Mouse (Mus musculus) T-helper 1 cell (primary cell): ENCODE measurements around the gene Dst.

ENCODE experiments used
- in situ Hi-C: fragments of 300-600 bp; cut with MboI, MseI; formaldehyde crosslinking; loops from one replicate; pipeline ENCODE4 v1.15.1; 2025; ENCODE audit warnings: high pct_unique_total_duplicates

Gene Dst

DNA sequence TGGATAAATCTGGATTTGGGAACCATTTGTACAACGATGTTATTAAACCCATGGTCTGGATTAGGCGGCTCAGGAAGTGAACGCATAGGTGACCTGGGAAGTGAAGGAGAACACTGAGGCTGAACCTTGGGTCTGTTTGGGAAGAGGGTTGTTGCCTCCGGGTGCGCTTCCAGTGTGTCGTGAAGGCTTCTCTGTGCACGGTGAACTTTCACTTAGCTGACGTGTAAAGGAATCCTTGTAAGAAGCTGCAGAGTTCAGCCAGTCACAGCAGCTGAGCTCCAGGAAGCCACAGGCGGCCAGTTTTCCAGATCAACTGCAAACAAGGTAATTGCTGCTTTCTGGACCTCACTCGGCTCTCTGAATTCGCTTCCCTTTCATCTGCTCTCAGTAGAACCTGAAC is 66.4 kb downstream of the Dst start:
- in situ Hi-C loops = no loop called here

DNA sequence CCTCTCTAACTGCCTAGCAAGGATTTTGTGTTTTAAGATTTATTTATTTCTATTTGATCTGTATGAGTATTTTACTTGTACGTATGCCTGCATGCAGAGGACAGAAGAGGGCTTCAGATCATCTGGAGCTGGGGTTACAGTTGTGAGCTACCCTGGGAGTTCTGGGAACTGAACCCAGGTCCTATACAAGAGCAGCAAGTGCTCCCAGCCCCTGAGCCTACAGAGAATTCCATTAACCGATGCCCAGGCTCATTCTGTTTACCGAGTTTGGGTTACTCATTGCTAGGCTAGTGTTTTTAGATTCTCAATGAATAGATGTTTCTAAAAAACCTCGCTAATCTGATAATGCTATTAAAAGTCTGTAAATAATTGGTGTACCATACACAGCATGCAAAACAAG is 67.3 kb downstream of the Dst start:
- in situ Hi-C loops = no loop called here

DNA sequence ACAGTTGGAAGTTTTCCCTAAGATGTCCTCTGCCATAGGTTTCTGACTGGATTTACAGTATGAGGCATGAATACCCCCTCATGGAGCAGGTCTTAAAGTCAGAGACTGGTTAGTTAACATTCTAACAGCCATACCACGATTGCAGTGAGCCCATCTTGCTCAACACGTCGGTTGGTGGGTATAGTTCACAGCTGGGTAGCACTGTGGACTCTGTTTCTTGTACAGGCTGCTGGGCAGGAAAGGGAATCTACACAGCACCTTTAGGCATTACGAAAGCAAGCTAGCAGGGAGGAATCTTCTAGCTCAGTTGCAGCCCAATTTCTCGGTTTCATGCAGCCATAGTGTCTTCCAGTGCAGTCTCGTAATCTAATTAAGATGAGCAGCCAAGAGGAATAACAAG is 69.8 kb downstream of the Dst start:
- in situ Hi-C loops = no loop called here

DNA sequence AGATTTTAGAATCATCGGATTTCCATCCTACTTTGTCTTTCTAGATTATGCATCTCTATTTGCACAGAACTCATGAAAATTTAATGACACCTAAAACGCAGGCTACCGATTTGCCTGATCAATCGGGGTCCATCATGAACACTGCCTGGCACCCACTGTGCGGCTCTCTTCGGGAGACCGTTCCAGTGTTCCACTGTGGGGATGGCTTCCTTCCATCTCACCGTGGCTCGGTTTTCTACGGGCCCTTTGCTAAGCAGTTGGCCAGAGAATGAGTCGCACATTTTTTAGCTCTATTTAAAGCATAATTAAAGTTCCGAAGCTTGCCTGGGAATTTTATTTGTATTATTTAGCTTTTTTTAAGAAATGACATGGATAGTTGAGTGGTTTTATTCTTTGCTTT is 72.4 kb downstream of the Dst start:
- in situ Hi-C loops = no loop called here

DNA sequence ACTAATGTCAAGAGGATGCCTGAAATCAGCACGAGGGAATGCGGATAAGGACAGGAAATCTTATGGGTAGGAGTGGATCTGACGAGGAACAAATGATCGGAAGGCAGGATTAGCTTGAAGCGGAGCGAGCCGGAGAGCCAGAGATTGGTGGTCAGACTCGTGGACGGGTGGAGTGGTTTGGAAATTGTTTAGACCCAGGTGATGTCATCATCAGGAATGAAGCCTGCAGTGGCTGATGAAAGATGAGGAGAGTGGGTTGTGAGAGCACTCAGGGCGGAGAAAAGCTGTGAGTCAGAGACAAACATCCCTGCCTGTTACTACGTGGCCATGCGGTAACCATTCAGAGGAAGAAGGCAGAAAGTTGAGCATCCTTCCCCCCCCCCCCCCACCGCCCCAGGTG is 81.6 kb downstream of the Dst start:
- in situ Hi-C loops = no loop called here

DNA sequence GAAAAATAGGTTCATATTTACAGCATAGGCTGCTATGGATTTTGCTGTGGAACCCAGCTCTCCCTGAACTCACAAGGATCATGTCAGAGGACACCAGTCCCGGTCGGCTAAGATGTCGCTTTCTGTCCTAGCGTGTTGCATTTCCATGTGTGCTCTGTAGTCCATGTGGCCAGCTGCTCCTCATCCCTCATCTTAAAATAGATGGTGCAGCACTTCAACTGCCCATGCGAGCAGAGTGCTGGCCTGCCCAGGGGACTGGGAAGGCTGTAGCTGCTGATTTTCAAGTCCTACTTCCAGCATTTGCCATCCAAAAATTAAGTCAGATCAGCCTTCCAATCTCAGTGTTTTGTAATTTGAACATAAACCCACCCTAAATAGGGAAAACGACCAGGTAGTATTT is 83.0 kb downstream of the Dst start:
- in situ Hi-C loops = no loop called here

DNA sequence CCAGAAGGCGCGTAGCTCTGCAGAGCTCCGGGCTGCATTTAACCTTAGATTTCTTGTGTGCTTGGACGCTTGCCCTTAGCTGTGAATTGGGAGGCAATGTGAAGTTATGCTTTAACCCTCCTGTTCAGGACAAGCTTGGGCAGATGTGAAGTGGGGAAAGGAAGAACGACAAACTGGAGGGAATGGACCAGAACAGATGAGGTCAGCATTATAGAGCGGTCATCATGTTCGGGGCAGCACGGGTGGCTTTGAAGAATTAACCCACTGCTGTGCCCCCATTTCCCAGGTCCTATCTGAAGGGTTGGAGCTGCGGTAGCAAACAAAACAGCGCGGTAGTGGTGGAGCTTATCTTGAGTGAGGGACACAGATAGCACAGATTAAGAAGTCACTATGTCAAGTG is 84.8 kb downstream of the Dst start:
- in situ Hi-C loops = no loop called here

DNA sequence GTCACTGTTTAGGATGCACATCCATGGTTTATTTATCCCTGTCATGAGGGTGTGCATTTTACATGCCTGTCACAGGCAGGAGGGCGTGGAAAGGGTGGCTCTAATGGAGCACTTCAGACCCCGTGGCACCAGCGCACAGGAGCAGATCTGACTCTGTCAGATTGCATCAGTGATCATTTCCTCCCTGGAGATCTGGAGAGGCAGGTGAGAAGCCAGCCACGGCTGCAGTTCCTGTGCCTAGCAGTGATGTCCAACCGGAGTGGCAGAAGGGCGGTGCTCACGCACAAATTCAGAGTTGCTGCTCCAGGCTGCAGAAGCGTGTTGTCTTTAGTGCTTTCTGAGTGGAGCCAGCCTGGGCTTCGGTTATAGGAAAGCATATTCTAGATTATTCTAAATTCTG is 86.2 kb downstream of the Dst start:
- in situ Hi-C loops = no loop called here

DNA sequence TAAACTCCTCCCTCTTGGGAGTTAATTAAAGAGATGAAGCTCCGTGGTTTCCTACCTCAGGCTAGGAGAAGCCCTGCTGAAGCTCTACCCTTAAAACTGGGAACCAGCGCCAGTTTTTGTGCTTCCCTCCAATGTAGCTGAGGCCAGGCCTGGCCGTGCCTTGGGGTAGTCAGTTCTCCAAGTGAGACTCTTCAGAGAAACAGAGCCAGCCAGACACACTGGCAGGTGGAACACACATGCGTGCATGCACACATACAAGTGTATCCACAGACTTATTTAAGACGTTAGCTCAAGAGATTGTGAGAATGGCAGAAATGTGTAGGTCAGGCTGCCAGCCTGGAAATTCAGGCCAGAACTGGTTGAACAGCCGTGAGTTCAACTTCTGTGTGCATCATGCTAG is 87.4 kb downstream of the Dst start:
- in situ Hi-C loops = no loop called here

DNA sequence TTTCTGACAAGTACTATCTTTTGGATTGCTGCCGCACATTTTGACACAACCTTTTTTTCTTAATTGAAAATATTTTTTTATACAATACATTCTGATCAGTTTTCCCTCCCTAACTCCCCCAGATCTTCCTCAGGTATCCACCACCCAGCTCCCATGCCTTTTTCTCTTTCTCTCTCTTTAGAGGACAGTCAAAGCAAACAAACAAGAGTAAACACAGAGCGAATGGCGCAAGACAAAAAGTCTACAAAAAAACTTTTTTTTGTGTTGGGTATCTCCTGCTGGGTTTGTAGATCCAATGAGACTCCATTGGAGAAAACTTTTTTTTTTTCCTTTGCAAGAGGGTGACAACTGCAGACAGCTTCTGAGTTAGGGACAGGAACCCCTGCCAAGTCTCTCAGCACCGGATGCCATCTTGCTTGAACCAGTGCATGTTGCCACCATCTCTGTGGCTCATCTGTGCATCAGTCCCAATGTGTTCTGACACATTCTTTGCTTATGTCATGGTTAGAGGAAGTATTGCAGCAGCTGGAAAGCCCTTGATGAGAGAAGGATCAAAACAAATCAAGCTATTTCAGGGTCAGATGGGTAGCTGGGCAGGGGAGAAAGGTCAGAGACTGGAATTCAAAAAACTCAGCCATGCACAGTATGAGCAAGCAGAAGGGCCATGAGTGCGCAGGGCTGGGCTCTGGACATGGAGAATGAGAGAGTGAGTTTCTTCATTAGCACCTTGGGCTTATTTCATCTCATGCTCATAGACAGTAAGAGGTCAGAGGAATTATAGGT is 88.3 kb downstream of the Dst start:
- in situ Hi-C loops = no loop called here

DNA sequence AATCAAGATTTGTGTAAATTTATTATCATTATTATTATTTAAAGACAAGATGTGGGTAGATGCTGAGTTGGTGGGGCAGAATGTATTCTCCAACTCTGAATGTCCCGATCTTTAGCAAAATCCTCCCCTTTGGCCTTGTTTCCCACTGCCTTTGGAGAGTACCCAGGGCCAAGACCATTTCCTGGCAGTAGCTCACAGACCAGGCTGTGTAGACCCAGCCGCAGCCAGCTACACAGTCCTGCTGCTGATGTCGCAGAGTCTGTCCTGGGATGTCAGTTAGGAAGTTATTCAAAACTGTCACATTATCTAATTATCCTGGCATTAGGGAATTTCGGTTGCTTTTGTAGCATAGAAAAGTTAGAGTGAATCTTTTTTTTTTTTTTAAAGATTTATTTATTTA is 94.3 kb downstream of the Dst start:
- in situ Hi-C loops = no loop called here

DNA sequence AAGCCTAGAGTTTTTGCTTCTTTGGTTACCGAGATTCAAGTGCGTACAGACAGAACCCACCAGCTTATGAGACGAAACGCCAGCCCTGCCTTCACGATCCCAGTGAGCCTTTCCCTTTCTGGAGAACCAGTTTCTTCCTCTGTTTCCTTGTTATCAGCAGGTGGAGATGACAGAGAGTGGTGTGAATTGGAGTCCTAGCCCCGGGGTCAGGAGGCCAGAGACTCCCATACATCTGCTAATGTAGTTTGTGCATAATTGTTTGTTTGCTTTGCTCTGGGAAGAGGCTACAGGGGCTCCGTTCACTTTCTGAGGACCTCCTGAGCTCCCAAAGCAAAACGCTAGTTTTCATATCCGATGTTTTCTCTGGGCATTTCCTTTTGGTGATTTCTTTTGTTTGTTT is 94.9 kb downstream of the Dst start:
- in situ Hi-C loops = no loop called here

DNA sequence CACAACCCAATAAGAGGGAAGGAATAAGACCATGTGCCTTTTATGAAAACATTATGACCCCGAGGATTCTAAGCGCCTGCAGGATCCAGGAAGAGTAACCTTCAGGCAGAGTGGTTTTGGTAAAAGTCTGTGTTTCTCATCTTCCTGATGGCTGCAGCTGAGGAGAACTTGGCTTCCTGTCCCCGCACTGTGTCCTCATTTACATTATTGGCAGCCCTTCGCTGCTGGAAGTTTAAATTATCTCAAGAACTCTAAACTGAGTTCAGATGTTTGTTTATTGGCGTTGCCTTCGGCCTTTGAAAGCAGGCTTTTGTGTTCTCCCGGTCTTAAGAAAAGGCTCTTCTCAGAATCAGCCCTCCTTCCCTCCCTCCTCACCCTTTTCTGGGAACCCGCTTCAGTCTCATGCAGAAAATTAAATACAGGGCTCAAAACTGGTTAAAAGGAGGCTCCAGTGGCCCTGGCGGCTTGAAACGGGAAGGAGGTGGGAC is 97.3 kb downstream of the Dst start:
- in situ Hi-C loops = no loop called here

DNA sequence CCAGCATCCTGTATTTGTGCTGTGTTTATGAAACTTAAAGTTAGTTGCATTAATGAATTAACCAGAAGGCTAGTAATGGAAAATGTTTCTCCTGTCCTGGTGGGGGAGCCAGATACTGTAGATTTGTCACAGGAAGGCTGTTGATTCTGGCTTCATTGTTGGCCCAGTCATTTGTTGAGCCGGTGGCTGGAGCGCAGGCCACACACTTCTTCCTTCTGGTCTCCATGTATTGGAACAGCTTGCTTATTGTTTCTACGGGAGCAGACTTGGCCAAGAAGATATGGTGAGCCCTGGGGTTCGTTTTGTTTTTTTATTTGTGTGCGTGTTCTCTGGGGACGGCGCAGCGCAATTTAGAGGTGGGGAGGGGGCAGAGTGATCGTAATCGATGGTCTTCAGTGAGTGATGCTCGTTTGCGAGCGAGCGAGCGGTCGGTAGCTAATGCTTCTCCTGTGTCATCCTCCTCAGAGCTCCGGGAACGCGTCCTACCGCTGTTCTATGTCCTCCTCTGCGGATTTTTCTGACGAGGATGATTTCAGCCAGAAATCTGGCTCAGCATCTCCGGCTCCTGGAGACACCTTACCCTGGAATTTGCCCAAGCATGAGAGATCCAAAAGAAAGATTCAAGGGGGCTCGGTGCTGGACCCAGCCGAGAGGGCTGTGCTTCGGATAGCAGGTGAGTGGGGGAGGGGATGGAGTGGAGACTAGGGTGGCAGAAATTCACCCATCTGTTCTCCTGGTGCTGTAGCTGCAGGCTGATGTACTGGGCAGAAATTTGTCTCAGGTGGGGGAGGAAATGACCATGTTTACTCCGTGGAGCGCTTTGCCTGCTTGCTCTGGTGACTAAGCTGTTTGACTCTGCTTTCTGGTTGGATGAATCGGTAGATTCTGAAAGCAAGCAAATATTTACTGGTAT is 98.0 kb downstream of the Dst start:
- in situ Hi-C loops = no loop called here

DNA sequence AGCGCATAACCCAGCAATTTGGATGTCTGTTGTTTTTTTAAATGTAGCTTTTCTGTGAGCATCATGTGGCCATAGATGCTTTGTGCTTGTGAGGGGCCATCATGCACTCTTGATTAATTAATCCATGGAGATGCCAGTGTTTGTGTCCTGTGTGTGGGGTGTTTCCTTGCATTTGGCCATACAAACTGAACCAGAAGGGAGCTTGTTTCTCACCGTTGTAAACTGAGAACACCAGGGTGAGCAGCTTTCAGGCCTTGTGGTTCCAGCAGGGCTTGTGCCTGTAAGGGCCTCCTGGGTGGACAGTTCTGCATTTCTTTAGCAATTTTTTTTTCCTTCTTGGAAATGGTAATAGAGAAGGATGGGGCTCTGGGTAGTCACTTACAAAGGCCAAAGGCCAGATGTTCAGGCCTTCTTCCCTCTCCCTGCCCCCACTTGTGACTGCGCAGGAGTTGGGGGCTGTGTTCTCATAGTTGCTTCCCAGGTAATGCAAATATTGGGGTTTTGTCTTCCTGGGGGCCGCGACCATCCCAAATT is 98.9 kb downstream of the Dst start:
- in situ Hi-C loops = no loop called here

DNA sequence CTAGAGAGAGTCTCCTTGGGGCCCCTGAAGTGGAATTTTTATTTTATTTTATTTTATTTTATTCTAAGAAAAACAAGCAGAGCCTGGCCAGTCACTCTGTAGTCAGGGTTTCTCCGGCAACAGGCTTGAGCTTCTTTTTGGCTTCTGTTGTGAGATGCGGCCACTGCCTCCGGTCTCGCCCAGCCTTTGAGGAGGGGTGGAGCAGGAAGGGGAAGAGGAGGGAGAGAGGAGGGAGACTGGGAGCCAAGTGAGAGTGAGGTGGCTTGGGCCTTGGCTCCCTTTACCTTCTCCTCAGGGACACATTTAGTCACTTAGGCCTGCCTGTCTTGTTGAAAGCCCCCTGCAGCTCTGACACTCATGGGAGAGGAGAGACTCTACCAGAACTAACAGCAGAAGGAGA is 99.4 kb downstream of the Dst start:
- in situ Hi-C loops = no loop called here

DNA sequence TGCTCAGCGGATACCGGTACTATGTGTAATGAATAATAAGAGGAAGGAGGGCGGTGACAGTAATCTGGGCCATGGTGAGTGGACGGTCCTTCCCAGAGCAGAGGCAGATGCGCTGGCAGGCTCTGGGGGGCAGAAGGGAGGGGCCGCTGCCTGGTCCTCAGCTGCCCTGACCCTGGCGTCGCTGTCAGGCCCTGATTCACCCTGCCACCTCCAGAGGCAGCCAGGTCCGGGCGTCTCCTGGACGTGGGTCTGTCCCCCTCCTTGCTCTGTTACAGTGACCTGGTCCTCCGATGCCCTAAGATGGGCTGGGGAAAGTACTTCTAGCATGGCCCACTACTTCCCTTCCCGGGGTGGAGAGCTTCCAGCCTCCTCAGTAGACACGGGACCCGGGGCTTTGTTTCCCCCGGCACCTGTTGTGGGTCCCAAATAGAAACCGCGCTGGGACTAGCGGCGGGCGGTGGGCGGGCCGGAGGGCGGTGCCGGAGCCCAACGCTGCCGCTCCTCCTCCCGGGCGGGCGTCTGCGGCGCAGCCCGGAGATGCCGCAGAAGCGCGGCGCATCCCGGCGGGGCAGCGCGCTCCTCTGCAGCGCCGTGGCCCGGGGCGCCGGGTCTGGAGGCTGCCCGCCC is 103.1 kb downstream of the Dst start:
- in situ Hi-C loops = no loop called here

DNA sequence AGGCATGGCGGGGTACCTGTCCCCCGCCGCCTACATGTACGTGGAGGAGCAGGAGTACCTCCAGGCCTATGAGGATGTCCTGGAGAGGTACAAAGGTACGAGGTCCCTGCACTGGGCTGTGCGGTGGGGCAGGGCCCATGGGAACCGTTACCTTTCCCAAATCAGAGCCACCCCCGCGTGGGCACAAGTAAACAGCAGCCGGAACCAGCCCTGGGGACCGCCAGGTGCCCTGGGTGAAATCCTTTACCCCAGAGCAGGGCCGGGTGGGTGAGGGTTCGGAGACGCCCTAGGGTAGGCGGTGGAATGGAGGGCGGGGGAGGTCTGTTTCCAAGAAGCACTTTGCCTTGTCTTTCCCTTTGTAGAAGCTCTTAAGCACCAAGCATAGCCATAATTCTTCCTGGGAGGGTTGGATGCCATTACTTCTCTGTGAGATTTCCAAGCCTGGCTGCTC is 103.8 kb downstream of the Dst start:
- in situ Hi-C loops = no loop called here

DNA sequence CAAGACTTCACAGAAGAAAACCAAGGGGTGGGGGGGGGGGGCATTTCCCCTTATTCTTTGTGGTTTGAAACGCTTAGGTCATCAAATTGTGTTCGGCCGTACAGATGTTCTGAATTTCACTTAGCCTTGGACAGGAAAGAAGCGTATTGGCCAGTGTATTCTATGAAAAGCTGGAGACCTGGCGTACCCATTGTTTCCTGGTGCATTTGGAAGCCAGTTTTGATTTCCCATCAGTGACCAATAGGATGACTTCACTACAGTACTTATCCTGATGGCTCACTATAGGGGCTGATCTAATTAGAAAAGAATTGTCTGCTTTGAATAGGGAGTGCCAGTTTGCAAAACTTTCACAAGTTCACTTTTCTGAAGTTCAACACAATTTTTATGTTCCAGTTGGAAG is 105.5 kb downstream of the Dst start:
- in situ Hi-C loops = no loop called here

DNA sequence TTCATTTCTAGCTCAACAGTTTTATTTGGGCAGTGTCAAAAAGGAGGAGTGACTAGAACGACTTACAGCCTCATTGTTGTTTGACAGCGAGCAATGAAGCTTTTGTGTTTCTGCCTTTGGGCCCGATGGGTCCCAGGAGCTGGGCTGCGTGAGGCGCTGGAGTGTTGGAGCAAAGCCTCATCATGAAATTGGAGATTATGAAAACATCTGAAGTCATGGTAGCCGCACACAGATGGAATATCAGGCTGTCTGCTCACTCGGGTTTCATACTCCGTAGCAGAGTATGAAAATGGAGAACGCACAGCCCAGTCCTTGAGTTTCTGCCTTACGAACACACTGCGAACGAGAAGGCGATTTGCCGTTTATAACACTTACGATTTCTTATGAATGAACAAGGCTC is 108.8 kb downstream of the Dst start:
- in situ Hi-C loops = no loop called here

DNA sequence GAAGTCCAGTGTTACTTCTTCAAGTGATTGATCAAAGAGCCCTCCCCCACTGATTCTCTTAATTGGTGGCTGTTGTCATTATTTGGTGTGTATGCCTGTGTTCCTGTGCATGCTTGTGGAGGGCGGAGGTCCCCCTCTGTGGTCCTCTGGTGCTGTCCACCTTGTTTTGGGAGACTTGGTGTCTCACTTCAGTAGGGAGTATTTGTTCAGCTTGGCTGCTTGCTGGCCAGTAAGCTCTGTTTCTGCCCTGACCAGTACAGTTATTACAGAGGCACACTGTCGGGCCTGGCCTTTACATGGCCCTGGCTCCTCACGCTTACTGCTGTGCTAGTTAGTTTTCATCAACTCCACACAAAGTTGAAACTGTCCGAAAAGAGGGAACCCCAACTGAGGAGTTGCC is 109.3 kb downstream of the Dst start:
- in situ Hi-C loops = no loop called here

DNA sequence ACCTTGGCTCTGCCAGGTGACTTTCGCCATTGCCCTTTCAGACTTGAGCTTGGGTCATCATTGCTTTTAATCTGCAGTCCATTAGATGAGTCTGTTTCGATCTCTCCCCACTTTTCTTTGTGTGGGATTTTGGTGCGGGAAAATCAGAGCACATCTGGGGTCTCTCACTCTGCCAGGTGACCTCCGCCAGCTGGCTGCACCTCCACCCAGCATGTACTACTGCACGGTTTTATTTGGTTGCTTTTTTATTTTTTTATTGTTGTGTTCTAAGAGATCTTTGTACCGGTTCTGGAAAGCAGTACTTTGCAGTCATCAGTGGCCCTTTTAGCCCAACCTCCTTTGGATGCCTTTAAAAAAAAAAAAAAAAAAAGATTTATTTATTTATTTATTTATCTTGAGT is 112.6 kb downstream of the Dst start:
- in situ Hi-C loops = no loop called here
